Mouse (Mus musculus): ENCODE results near the gene Rad23a.
"Not testable (repeated sequence)": the region's sequence is repeated elsewhere in the genome, so short reads cannot be mapped to it uniquely, and the experiment has no call there.

The Rad23a gene

GRCm38 (mm10) chr8:84841514-84841913, 1.0 kb upstream of the Rad23a start:
- no peak for DNase-seq (ENCODE audit: low read depth in 1 of 2, low spot score in 2 of 2)

- DNase-seq (ENCODE audit: low read depth in 1 of 2, low spot score in 2 of 2) = no peak
Measured at GRCm38 (mm10) chr8:84839875-84840247, 604 bp downstream of the Rad23a start.

GRCm38 (mm10) chr8:84839411-84839810, 1.1 kb downstream of the Rad23a start:
- no peak for DNase-seq (ENCODE audit: low read depth in 1 of 2, low spot score in 2 of 2)

GRCm38 (mm10) chr8:84838513-84838912, 2.0 kb downstream of the Rad23a start:
- no peak for DNase-seq (ENCODE audit: low read depth in 1 of 2, low spot score in 2 of 2)

GRCm38 (mm10) chr8:84837912-84838470, 2.5 kb downstream of the Rad23a start:
- DNase-seq (ENCODE audit: low read depth in 1 of 2, low spot score in 2 of 2) = no peak

- DNase-seq (ENCODE audit: low read depth in 1 of 2, low spot score in 2 of 2) = no peak
Measured at GRCm38 (mm10) chr8:84837149-84837911, 3.1 kb downstream of the Rad23a start.

GRCm38 (mm10) chr8:84834866-84835855, 5.3 kb downstream of the Rad23a start:
- no peak for DNase-seq (ENCODE audit: low read depth in 1 of 2, low spot score in 2 of 2)

- DNase-seq (ENCODE audit: low read depth in 1 of 2, low spot score in 2 of 2) = no peak
Measured at GRCm38 (mm10) chr8:84834002-84834865, 6.2 kb downstream of the Rad23a start.

GRCm38 (mm10) chr8:84832759-84833742, 7.4 kb downstream of the Rad23a start:
- no peak for DNase-seq (ENCODE audit: low read depth in 1 of 2, low spot score in 2 of 2)

- peak in 1 of 2 experiments; percentile 53 for DNase-seq (ENCODE audit: low read depth in 1 of 2, low spot score in 2 of 2)
Measured at GRCm38 (mm10) chr8:84832034-84832717, 8.3 kb downstream of the Rad23a start.

- DNase-seq (ENCODE audit: low read depth in 1 of 2, low spot score in 2 of 2) = peak in 1 of 2 experiments; percentile 59
Measured at GRCm38 (mm10) chr8:84831490-84831889, 9.0 kb downstream of the Rad23a start, which contains the start of gene Gadd45gip1. Gene Gadd45gip1, plus strand, starts transcription at chr8:84831522.

- not testable (repeated sequence) for DNase-seq (ENCODE audit: low read depth in 1 of 2, low spot score in 2 of 2)
Measured at GRCm38 (mm10) chr8:84826518-84826917, 13.9 kb downstream of the Rad23a start.

- no peak for DNase-seq (ENCODE audit: low read depth in 1 of 2, low spot score in 2 of 2)
Measured at GRCm38 (mm10) chr8:84825636-84826035, 14.8 kb downstream of the Rad23a start.

- no peak for DNase-seq (ENCODE audit: low read depth in 1 of 2, low spot score in 2 of 2)
Measured at GRCm38 (mm10) chr8:84823653-84824052, 16.8 kb downstream of the Rad23a start.

GRCm38 (mm10) chr8:84822723-84823122, 17.7 kb downstream of the Rad23a start, which contains the start of gene Dand5:
Gene Dand5, minus strand, starts transcription at chr8:84822823.
- no peak for DNase-seq (ENCODE audit: low read depth in 1 of 2, low spot score in 2 of 2)

GRCm38 (mm10) chr8:84816117-84816516, 24.3 kb downstream of the Rad23a start:
- no peak for DNase-seq (ENCODE audit: low read depth in 1 of 2, low spot score in 2 of 2)

- DNase-seq (ENCODE audit: low read depth in 1 of 2, low spot score in 2 of 2) = peak; percentile 86 to 96
Measured at GRCm38 (mm10) chr8:84815547-84815946, 24.9 kb downstream of the Rad23a start.

- no peak for DNase-seq (ENCODE audit: low read depth in 1 of 2, low spot score in 2 of 2)
Measured at GRCm38 (mm10) chr8:84814555-84815441, 25.7 kb downstream of the Rad23a start.

All from monocyte, adult 2 months (primary cell).